Mouse (Mus musculus) adrenal gland, adult 10 weeks (tissue): ENCODE results near the gene Olfr270. TPM values are rescaled to one million over a fixed set of nuclear protein-coding genes. Genes with fewer than 3 reads are reported as not detected.

Experiments used
- polyA plus RNA-seq: library from polyadenylated mRNA; stranded (reverse); fragments of 350-450 nt; fragmentation: Illumina TruSeq; extraction: RNeasy Lipid Tissue Mini Kit (QIAGEN cat#74804); gene quantifications from one replicate; pipeline ENCODE4 v1.2.3, GENCODE M21; 2014; ENCODE audit warnings: low read depth, low replicate concordance

The Olfr270 gene
- not detected for polyA plus RNA-seq

GRCm38 (mm10) chr4:52964247-52964646 lies at the start of gene Olfr270:
Gene Olfr270, plus strand, starts transcription at chr4:52964547.

GRCm38 (mm10) chr4:52919078-52919477 lies 45.3 kb upstream of the Olfr270 start, which contains the start of gene Olfr272:
Gene Olfr272, minus strand, starts transcription at chr4:52919178.

GRCm38 (mm10) chr4:52989248-52989647 lies 24.9 kb downstream of the Olfr270 start, which contains the start of gene Nipsnap3a:
Gene Nipsnap3a, plus strand, starts transcription at chr4:52989272.

GRCm38 (mm10) chr4:53011732-53012361 lies 47.5 kb downstream of the Olfr270 start, which contains the start of gene Nipsnap3b:
Gene Nipsnap3b, plus strand, starts transcription at chr4:53011880.

Other genes with a start within 250 kb of the Olfr270 start
- not detected for gene Olfr275, start 149.9 kb upstream of the Olfr270 start, polyA plus RNA-seq
- not detected for gene Olfr273, start 105.3 kb upstream of the Olfr270 start, polyA plus RNA-seq
- not detected for gene Olfr272, start 45.4 kb upstream of the Olfr270 start, polyA plus RNA-seq
- gene Nipsnap3a, start 24.7 kb downstream of the Olfr270 start, polyA plus RNA-seq, result not detected
- gene Nipsnap3b, start 47.3 kb downstream of the Olfr270 start, polyA plus RNA-seq, result 53.1 TPM
- gene Abca1, start 195.3 kb downstream of the Olfr270 start, polyA plus RNA-seq, result 301 TPM